In the genomic region with DNA sequence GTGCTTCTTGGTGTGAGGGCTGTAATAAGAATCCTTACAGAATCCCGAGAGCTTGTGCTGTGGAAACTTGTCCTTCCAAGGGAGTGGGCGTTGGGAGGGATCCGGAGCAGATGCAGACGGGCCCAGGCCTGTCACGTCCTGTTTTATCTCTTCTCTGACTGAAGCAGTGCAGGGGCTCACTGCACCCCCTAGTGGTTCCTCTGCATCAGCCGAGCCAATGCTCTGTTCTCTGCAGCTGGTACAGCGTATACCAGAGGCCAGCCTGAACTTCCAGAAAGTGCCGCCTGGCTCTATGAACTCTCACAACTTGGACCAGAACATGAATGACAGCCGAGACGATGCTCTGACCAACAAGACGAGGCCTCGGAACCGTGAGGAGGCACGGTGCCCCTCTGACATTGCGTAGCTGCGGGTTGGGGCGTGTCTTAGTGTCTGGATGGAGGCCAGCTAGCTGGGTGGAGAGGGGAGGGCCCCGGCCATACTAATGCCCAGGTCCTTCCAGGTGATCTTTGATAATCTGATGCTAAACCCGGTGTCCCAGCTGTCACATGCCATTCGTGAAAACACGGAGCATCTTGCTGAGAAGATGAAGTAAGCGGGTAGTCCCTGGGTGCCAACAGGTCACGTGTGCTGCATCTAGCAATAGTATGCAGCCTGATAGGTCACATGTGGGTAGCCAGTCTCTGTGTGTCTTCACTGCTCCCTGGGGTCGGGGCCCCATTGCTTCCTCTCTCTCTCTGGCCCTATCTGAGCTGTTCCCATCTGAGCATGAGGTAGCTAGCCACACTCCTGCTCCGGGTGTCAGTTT, we compare ENCODE assay signal across 8 mouse cellular contexts. TPM values are rescaled to one million over a fixed set of nuclear protein-coding genes. Genes with fewer than 3 reads are reported as not detected.
A peak's percentile ranks its signal among the peaks of the same experiment; 100 is the strongest.
DNase-seq lines count a peak whose midpoint lies in the region; ATAC-seq lines count a peak whose summit lies in the region.

No protein-coding gene starts in this region.

- no peak overlapping the region for H3K4me3 ChIP-seq in forebrain, embryonic 11.5 days (ENCODE audit: low read depth, low read length)
- H3K4me3 ChIP-seq in heart, embryonic 16.5 days (ENCODE audit: low read length): no peak overlapping the region
- no peak overlapping the region for H3K4me3 ChIP-seq in liver, embryonic 16.5 days (ENCODE audit: low read depth, low read length)
- H3K4me3 ChIP-seq in neural tube, embryonic 14.5 days (ENCODE audit: low read depth, low read length): no peak overlapping the region

- H3K9ac ChIP-seq in forebrain, embryonic 11.5 days (ENCODE audit: low read length): peak overlapping the region; percentile 27; the same call in 1 of the 2 replicates
- H3K9ac ChIP-seq in heart, embryonic 16.5 days (ENCODE audit: low read length): peak overlapping the region; percentile 61
- no peak overlapping the region for H3K9ac ChIP-seq in liver, embryonic 16.5 days (ENCODE audit: low read depth, low read length)
- no peak overlapping the region for H3K9ac ChIP-seq in neural tube, embryonic 14.5 days (replicated peaks; ENCODE audit: low read depth, low read length)

- H3K27ac ChIP-seq in forebrain, embryonic 11.5 days (ENCODE audit: low read depth, low read length): no peak overlapping the region
- H3K27ac ChIP-seq in heart, embryonic 16.5 days (ENCODE audit: low read length): peak overlapping the region; percentile 77
- no peak overlapping the region for H3K27ac ChIP-seq in liver, embryonic 16.5 days (ENCODE audit: low read length)
- H3K27ac ChIP-seq in neural tube, embryonic 14.5 days (ENCODE audit: low read depth, low read length): no peak overlapping the region

- H3K4me2 ChIP-seq in forebrain, embryonic 11.5 days (ENCODE audit: low read depth, low read length, severe bottlenecking): no peak overlapping the region
- H3K4me2 ChIP-seq in heart, embryonic 16.5 days (ENCODE audit: low read depth, low read length): peak overlapping the region; percentile 41; the same call in 1 of the 2 replicates
- H3K4me2 ChIP-seq in liver, embryonic 16.5 days (ENCODE audit: low read depth, low read length): no peak overlapping the region
- no peak overlapping the region for H3K4me2 ChIP-seq in neural tube, embryonic 14.5 days (ENCODE audit: low read depth, low read length)

- peak; percentile 39 to 64 for DNase-seq in CD8-positive naive resting alpha-beta T cell, adult 2 months (ENCODE audit: low read depth in 2 of 2, low spot score in 2 of 2)
- DNase-seq in brain, embryonic 18.5 days (ENCODE audit: low read depth, low spot score): peak; percentile 39
- DNase-seq in forebrain, embryonic 11.5 days (ENCODE audit: low spot score): peak; percentile 80
- peak; percentile 80 to 90 for DNase-seq in kidney, postnatal 36 days
- peak; percentile 69 for DNase-seq in testis, postnatal 14 days (ENCODE audit: low spot score)

- H3K36me3 ChIP-seq in forebrain, embryonic 11.5 days (ENCODE audit: control insufficient read depth, insufficient read depth, low read length): no peaks in the 10 kb centered on the region
- H3K36me3 ChIP-seq in heart, embryonic 16.5 days (ENCODE audit: control insufficient read depth, insufficient read depth): peaks cover 9% of the 10 kb centered on the region
- H3K36me3 ChIP-seq in liver, embryonic 16.5 days (ENCODE audit: control insufficient read depth, insufficient read depth): no peaks in the 10 kb centered on the region
- peaks cover 36% of the 10 kb centered on the region for H3K36me3 ChIP-seq in neural tube, embryonic 14.5 days (ENCODE audit: control insufficient read depth, insufficient read depth, low read length)

- peaks cover 2% of the 10 kb centered on the region; the same call in 1 of the 2 replicates for H3K4me1 ChIP-seq in forebrain, embryonic 11.5 days (replicated peaks; ENCODE audit: control insufficient read depth, insufficient read depth, low read length)
- peaks cover 29% of the 10 kb centered on the region for H3K4me1 ChIP-seq in heart, embryonic 16.5 days (ENCODE audit: control insufficient read depth, insufficient read depth, low read length)
- no peaks in the 10 kb centered on the region; the same call in 1 of the 2 replicates for H3K4me1 ChIP-seq in liver, embryonic 16.5 days (ENCODE audit: control insufficient read depth, low read depth, low read length)
- peaks cover 8% of the 10 kb centered on the region for H3K4me1 ChIP-seq in neural tube, embryonic 14.5 days (ENCODE audit: control insufficient read depth, insufficient read depth, low read length)

- peak; percentile 70 for ATAC-seq in forebrain, embryonic 11.5 days (replicated peaks; ENCODE audit: low FRiP score)
- ATAC-seq in heart, embryonic 16.5 days (replicated peaks; ENCODE audit: extremely low read depth, insufficient read depth, low FRiP score): peak; percentile 85
- peak; percentile 55 for ATAC-seq in liver, embryonic 16.5 days (ENCODE audit: low read depth)
- ATAC-seq in neural tube, embryonic 14.5 days (ENCODE audit: low read depth): peak; percentile 76

- H3K9me3 ChIP-seq in forebrain, embryonic 11.5 days (ENCODE audit: control insufficient read depth, low read length): no peaks in the 10 kb centered on the region
- no peaks in the 10 kb centered on the region for H3K9me3 ChIP-seq in heart, embryonic 16.5 days (replicated peaks; ENCODE audit: control insufficient read depth, low read length)
- H3K9me3 ChIP-seq in liver, embryonic 16.5 days (replicated peaks; ENCODE audit: control insufficient read depth, low read length): no peaks in the 10 kb centered on the region
- H3K9me3 ChIP-seq in neural tube, embryonic 14.5 days (ENCODE audit: control insufficient read depth, low read length): no peaks in the 10 kb centered on the region

- H3K27me3 ChIP-seq in forebrain, embryonic 11.5 days (ENCODE audit: control insufficient read depth, insufficient read depth, low read length): no peaks in the 10 kb centered on the region
- H3K27me3 ChIP-seq in heart, embryonic 16.5 days (ENCODE audit: control insufficient read depth, insufficient read depth, low read length): no peaks in the 10 kb centered on the region
- no peaks in the 10 kb centered on the region for H3K27me3 ChIP-seq in liver, embryonic 16.5 days (ENCODE audit: control insufficient read depth, insufficient read depth, low read depth, low read length)
- no peaks in the 10 kb centered on the region for H3K27me3 ChIP-seq in neural tube, embryonic 14.5 days (ENCODE audit: control insufficient read depth, insufficient read depth, low read length)

- WGBS in forebrain, embryonic 11.5 days: 63% methylated on average over 25 of the region's 25 CpGs
- 40% methylated on average over 25 of the region's 25 CpGs for WGBS in heart, embryonic 16.5 days
- whole genome bisulfite sequencing in liver, embryonic 16.5 days (ENCODE audit: insufficient replicate concordance): 38% methylated on average over 25 of the region's 25 CpGs
- WGBS in neural tube, embryonic 14.5 days: 58% methylated on average over 25 of the region's 25 CpGs

RNA-seq across cellular contexts. Expression of a gene that starts 17.1 kb away (rescaled TPM):
- polyA plus RNA-seq in forebrain, embryonic 11.5 days (2014; fragmentation: Nextera tagmentation; extraction: Ambion mirVana): 3.7 and 4.1 TPM in 2 replicates
- polyA plus RNA-seq in heart, embryonic 16.5 days (2015; fragmentation: Nextera tagmentation; extraction: Ambion mirVana): 19.4 and 32.5 TPM in 2 replicates
- 19.4 and 20.3 TPM in 2 replicates for polyA plus RNA-seq in liver, embryonic 16.5 days (2015; fragmentation: Nextera tagmentation; extraction: Ambion mirVana)
- polyA plus RNA-seq in neural tube, embryonic 14.5 days (2014; fragmentation: Nextera tagmentation; extraction: Ambion mirVana): 4.5 and 6.9 TPM in 2 replicates

RNA-seq across cellular contexts. Expression of a gene that starts 23.1 kb away (rescaled TPM):
- 12.6 and 15.2 TPM in 2 replicates for polyA plus RNA-seq in forebrain, embryonic 11.5 days (2014; fragmentation: Nextera tagmentation; extraction: Ambion mirVana)
- 4.3 and 5.1 TPM in 2 replicates for polyA plus RNA-seq in heart, embryonic 16.5 days (2015; fragmentation: Nextera tagmentation; extraction: Ambion mirVana)
- 2.8 and 3.6 TPM in 2 replicates for polyA plus RNA-seq in liver, embryonic 16.5 days (2015; fragmentation: Nextera tagmentation; extraction: Ambion mirVana)
- polyA plus RNA-seq in neural tube, embryonic 14.5 days (2014; fragmentation: Nextera tagmentation; extraction: Ambion mirVana): 33.2 and 36.1 TPM in 2 replicates

RNA-seq across cellular contexts. Expression of a gene that starts 59.1 kb away (rescaled TPM):
- 0.08 and 0.16 TPM in 2 replicates for polyA plus RNA-seq in forebrain, embryonic 11.5 days (2014; fragmentation: Nextera tagmentation; extraction: Ambion mirVana)
- polyA plus RNA-seq in heart, embryonic 16.5 days (2015; fragmentation: Nextera tagmentation; extraction: Ambion mirVana): 2.0 and 2.1 TPM in 2 replicates
- polyA plus RNA-seq in liver, embryonic 16.5 days (2015; fragmentation: Nextera tagmentation; extraction: Ambion mirVana): 0.08 and 0.26 TPM in 2 replicates
- polyA plus RNA-seq in neural tube, embryonic 14.5 days (2014; fragmentation: Nextera tagmentation; extraction: Ambion mirVana): 3.1 and 4.9 TPM in 2 replicates

Comparison
In these comparisons a context has a peak if more than half of its experiments do, and no peak if none do; other contexts are left out.
1. H3K9ac ChIP-seq: peak in forebrain, embryonic 11.5 days (single experiment) and heart, embryonic 16.5 days (single experiment); none in liver, embryonic 16.5 days (single experiment) and neural tube, embryonic 14.5 days (single experiment).
2. Peak in every context shown above with its lines, with median percentiles within 50 percentile points of each other: DNase-seq and ATAC-seq.